Mouse (Mus musculus) frontal cortex, adult 2 months (tissue): ENCODE data around the gene Dynlt1b. TPM values are rescaled to one million over a fixed set of nuclear protein-coding genes. Genes with fewer than 3 reads are reported as not detected.
"Not testable (repeated sequence)": the region's sequence is repeated elsewhere in the genome, so short reads cannot be mapped to it uniquely, and the experiment has no call there.

ENCODE experiments used
- DNase-seq, 2 experiments: peaks; one replicate each; pipeline ENCODE4 v3.0.0; 2022; ENCODE audit warnings: low spot score in 1 of 2; ENCODE audit errors: extremely low spot score in 1 of 2
- polyA plus RNA-seq: library from polyadenylated mRNA; depleted of rRNA; stranded (reverse); fragments of >200 nt; gene quantifications from 2 replicates; pipeline ENCODE4 v1.2.3, GENCODE M21; 2012

The Dynlt1b gene
- polyA plus RNA-seq, 1 experiment: 116 TPM

- not testable (repeated sequence) for DNase-seq
These were observed 7.5 kb upstream of the Dynlt1b start for GRCm38 (mm10) chr17:6422370-6422769.

GRCm38 (mm10) chr17:6422805-6423204 lies 7.1 kb upstream of the Dynlt1b start:
- not testable (repeated sequence) for DNase-seq

- DNase-seq: not testable (repeated sequence)
These were observed 5.5 kb upstream of the Dynlt1b start for GRCm38 (mm10) chr17:6424294-6424980.

GRCm38 (mm10) chr17:6425325-6425724 lies 4.6 kb upstream of the Dynlt1b start:
- not testable (repeated sequence) for DNase-seq

GRCm38 (mm10) chr17:6426869-6427268 lies 3.0 kb upstream of the Dynlt1b start:
- not testable (repeated sequence) for DNase-seq

- DNase-seq: peak in 1 of 2 experiments; percentile 44
These were observed 986 bp upstream of the Dynlt1b start for GRCm38 (mm10) chr17:6428926-6429325.

GRCm38 (mm10) chr17:6430410-6431001 lies 594 bp downstream of the Dynlt1b start:
- DNase-seq: not testable (repeated sequence)

- not testable (repeated sequence) for DNase-seq
These were observed 2.5 kb downstream of the Dynlt1b start for GRCm38 (mm10) chr17:6432456-6432855.

GRCm38 (mm10) chr17:6433691-6434090 lies 3.8 kb downstream of the Dynlt1b start:
- DNase-seq: peak in 1 of 2 experiments; percentile 59

- DNase-seq: not testable (repeated sequence)
These were observed 8.2 kb downstream of the Dynlt1b start for GRCm38 (mm10) chr17:6438080-6438479.

- DNase-seq: not testable (repeated sequence)
These were observed 10.0 kb downstream of the Dynlt1b start for GRCm38 (mm10) chr17:6439913-6440312.

- not testable (repeated sequence) for DNase-seq
These were observed 10.7 kb downstream of the Dynlt1b start for GRCm38 (mm10) chr17:6440493-6441077.

GRCm38 (mm10) chr17:6441254-6441653 lies 11.3 kb downstream of the Dynlt1b start:
- not testable (repeated sequence) for DNase-seq

- not testable (repeated sequence) for DNase-seq
These were observed 12.6 kb downstream of the Dynlt1b start for GRCm38 (mm10) chr17:6442513-6442912.

- not testable (repeated sequence) for DNase-seq
These were observed 16.1 kb downstream of the Dynlt1b start for GRCm38 (mm10) chr17:6445794-6446587.

GRCm38 (mm10) chr17:6448293-6448692 lies 18.4 kb downstream of the Dynlt1b start:
- not testable (repeated sequence) for DNase-seq

GRCm38 (mm10) chr17:6449166-6449565 lies 19.3 kb downstream of the Dynlt1b start:
- DNase-seq: not testable (repeated sequence)

GRCm38 (mm10) chr17:6451205-6451604 lies 21.3 kb downstream of the Dynlt1b start:
- DNase-seq: not testable (repeated sequence)

GRCm38 (mm10) chr17:6452689-6453088 lies 22.8 kb downstream of the Dynlt1b start:
- peak in 1 of 2 experiments; percentile 68 for DNase-seq

- not testable (repeated sequence) for DNase-seq
These were observed 24.8 kb downstream of the Dynlt1b start for GRCm38 (mm10) chr17:6454703-6455102.

- not testable (repeated sequence) for DNase-seq
These were observed 26.0 kb downstream of the Dynlt1b start for GRCm38 (mm10) chr17:6455883-6456282.
